Mouse (Mus musculus): ENCODE data around the gene Cc2d1b. TPM values are rescaled to one million over a fixed set of nuclear protein-coding genes. Genes with fewer than 3 reads are reported as not detected.

Cc2d1b gene
- polyA plus RNA-seq, 1 experiment: 50.0 TPM

DNA sequence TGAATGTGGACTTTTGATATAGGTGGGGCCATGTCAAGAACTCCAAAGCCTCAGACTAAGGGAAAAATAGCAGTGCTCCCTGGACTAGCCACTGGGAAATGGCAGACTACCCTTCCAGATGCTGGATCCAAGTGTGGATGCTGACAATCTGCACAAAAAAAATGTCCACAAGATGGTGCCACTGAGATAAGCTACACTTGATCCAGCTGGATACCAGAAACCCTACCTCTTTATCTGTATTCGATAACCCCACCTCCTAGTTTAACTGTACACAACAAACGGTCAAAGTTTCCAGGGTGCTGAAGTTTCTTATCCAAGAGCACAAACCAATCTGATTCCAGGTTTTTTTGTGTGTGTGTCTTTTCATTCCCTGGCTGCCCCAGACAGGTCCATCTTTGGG is 44.7 kb downstream of the Cc2d1b start:
- peak; percentile 21; the same call in 1 of the 2 replicates for TF ChIP-seq CTCF (IDR thresholded peaks at IDR 0.05; ENCODE audit: borderline replicate concordance, insufficient read depth, low read depth, low read length)
- no peak for TF ChIP-seq POLR2A (IDR thresholded peaks at IDR 0.05; ENCODE audit: borderline replicate concordance, insufficient read depth, low read length)
- Histone ChIP-seq H3K27ac (ENCODE audit: insufficient read depth, low read length) (no peak overlapping the region), H3K4me3 (replicated peaks; ENCODE audit: insufficient read depth, low read depth, low read length) (no peak overlapping the region), H3K27me3 (ENCODE audit: control insufficient read depth, insufficient read depth, low read length) (no peaks in the 10 kb centered on the region), H3K4me1 (ENCODE audit: control insufficient read depth, insufficient read depth, low read length) (no peaks in the 10 kb centered on the region)
- no peak for DNase-seq
- 70% methylated on average over 2 of the region's 2 CpGs for WGBS

Other genes with a start within 250 kb of the Cc2d1b start
- 0.36 and 0.73 TPM in 2 replicates for gene Shisal2a, start 236.6 kb upstream of the Cc2d1b start, polyA plus RNA-seq (2012; rRNA removed)
- 7.0 and 8.3 TPM in 2 replicates for gene Gpx7, start 213.0 kb upstream of the Cc2d1b start, polyA plus RNA-seq (2012; rRNA removed)
- 76.7 and 87.0 TPM in 2 replicates for gene Tut4, start 160.5 kb upstream of the Cc2d1b start, polyA plus RNA-seq (2012; rRNA removed)
- 31.8 and 34.6 TPM in 2 replicates for gene Prpf38a, start 40.6 kb upstream of the Cc2d1b start, polyA plus RNA-seq (2012; rRNA removed)
- 0.11 and 0.18 TPM in 2 replicates for gene Orc1, start 40.5 kb upstream of the Cc2d1b start, polyA plus RNA-seq (2012; rRNA removed)
- gene 3110021N24Rik, start 99.7 kb downstream of the Cc2d1b start, polyA plus RNA-seq (2012; rRNA removed): 0.84 and 0.97 TPM in 2 replicates
- gene Zfyve9, start 160.9 kb downstream of the Cc2d1b start, polyA plus RNA-seq (2012; rRNA removed): 37.7 and 41.2 TPM in 2 replicates
- 84.4 and 84.7 TPM in 2 replicates for gene Btf3l4, start 213.7 kb downstream of the Cc2d1b start, polyA plus RNA-seq (2012; rRNA removed)
- gene Txndc12, start 214.7 kb downstream of the Cc2d1b start, polyA plus RNA-seq (2012; rRNA removed): 51.3 and 53.6 TPM in 2 replicates
- gene Kti12, start 227.8 kb downstream of the Cc2d1b start, polyA plus RNA-seq (2012; rRNA removed): 20.0 TPM in 2 replicates
- gene A730015C16Rik, start 228.7 kb downstream of the Cc2d1b start, polyA plus RNA-seq (2012; rRNA removed): not detected in 2 replicates